Mouse (Mus musculus): ENCODE measurements at regions not wholly inside any gene's neighbourhood (a gene's known extent, or its start where the extent isn't known, plus 50 kb on each side); places are given as distances from the start of the nearest gene placed in this dataset.
A peak's percentile ranks its signal among the peaks of the same experiment; 100 is the strongest.
"Not testable (repeated sequence)": the region's sequence is repeated elsewhere in the genome, so short reads cannot be mapped to it uniquely, and the experiment has no call there.

GRCm38 (mm10) chrX:17818325-17818724 is 246.2 kb upstream of the Fundc1 start:
- WGBS = 27% methylated on average over 3 of the region's 3 CpGs
- TF ChIP-seq POLR2A (IDR thresholded peaks at IDR 0.05; ENCODE audit: borderline replicate concordance, insufficient read depth, low read length) (no peak), CTCF (IDR thresholded peaks at IDR 0.05; ENCODE audit: borderline replicate concordance, insufficient read depth, low read depth, low read length) (no peak)
- H3K27me3 ChIP-seq (ENCODE audit: control insufficient read depth, insufficient read depth, low read length) = no peaks in the 10 kb centered on the region
- H3K27ac ChIP-seq (ENCODE audit: insufficient read depth, low read length) = no peak overlapping the region
- no peak overlapping the region for H3K4me3 ChIP-seq (replicated peaks; ENCODE audit: insufficient read depth, low read depth, low read length)
- DNase-seq = peak in 1 of 2 experiments; percentile 6
- no peaks in the 10 kb centered on the region for H3K4me1 ChIP-seq (ENCODE audit: control insufficient read depth, insufficient read depth, low read length)

GRCm38 (mm10) chrX:17817651-17818050 is 245.5 kb upstream of the Fundc1 start:
- no peak overlapping the region for H3K4me3 ChIP-seq (replicated peaks; ENCODE audit: insufficient read depth, low read depth, low read length)
- no peak overlapping the region for H3K27ac ChIP-seq (ENCODE audit: insufficient read depth, low read length)
- WGBS = 63% methylated on average over 3 of the region's 3 CpGs
- DNase-seq = no peak
- H3K4me1 ChIP-seq (ENCODE audit: control insufficient read depth, insufficient read depth, low read length) = no peaks in the 10 kb centered on the region
- no peak for TF ChIP-seq CTCF (IDR thresholded peaks at IDR 0.05; ENCODE audit: borderline replicate concordance, insufficient read depth, low read depth, low read length)
- TF ChIP-seq POLR2A (IDR thresholded peaks at IDR 0.05; ENCODE audit: borderline replicate concordance, insufficient read depth, low read length) = no peak
- H3K27me3 ChIP-seq (ENCODE audit: control insufficient read depth, insufficient read depth, low read length) = no peaks in the 10 kb centered on the region

DNA sequence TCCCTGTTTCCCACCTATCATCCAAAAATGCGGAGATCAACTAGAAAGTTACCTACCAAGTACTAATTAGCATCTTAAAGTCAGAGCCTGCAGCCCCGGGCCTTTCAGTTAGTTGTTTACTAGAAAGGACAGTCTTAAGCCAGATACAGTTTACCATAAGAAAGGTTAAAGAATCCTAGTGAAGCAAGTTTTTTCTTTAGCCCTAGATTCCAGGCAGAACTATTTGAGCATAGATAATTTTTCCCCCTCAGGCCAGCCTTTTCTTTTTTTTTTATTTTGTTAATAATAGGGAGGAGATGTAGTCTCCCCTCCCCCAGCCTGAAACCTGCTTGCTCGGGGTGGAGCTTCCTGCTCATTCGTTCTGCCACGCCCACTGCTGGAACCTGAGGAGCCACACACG is 215.9 kb upstream of the Fundc1 start:
- DNase-seq = peak in 1 of 2 experiments; percentile 1
- not testable (repeated sequence) for H3K27ac ChIP-seq (ENCODE audit: insufficient read depth, low read length); H3K4me3 ChIP-seq (replicated peaks; ENCODE audit: insufficient read depth, low read depth, low read length); H3K4me1 ChIP-seq (ENCODE audit: control insufficient read depth, insufficient read depth, low read length); H3K27me3 ChIP-seq (ENCODE audit: control insufficient read depth, insufficient read depth, low read length)
- WGBS = 100% methylated on average over 2 of the region's 6 CpGs

DNA sequence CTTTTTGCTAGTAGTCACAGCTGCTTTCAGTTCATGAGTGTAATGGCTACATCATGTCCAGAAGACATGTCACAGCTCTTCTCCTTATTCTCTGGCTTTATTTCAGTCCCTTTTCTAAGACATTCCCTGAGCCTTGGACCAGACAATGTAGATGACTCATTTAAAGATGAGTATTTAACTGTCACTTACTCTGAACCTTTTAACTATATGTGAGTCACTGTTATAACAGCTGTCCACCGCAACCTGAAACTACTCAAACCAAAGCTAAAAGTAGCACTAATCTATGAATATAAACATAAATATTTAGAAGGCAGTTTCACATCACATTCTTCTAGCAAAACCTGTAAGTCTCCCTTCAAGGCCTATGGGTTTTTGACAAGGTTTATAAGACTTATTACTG is 203.8 kb upstream of the Fundc1 start:
- WGBS = 100% methylated on average over 1 of the region's 1 CpGs

GRCm38 (mm10) chrX:17752823-17753222 is 180.7 kb upstream of the Fundc1 start:
- TF ChIP-seq POLR2A (IDR thresholded peaks at IDR 0.05; ENCODE audit: borderline replicate concordance, insufficient read depth, low read length) (no peak), CTCF (IDR thresholded peaks at IDR 0.05; ENCODE audit: borderline replicate concordance, insufficient read depth, low read depth, low read length) (no peak)
- Histone ChIP-seq H3K4me3 (replicated peaks; ENCODE audit: insufficient read depth, low read depth, low read length) (no peak overlapping the region), H3K27me3 (ENCODE audit: control insufficient read depth, insufficient read depth, low read length) (no peaks in the 10 kb centered on the region), H3K4me1 (ENCODE audit: control insufficient read depth, insufficient read depth, low read length) (no peaks in the 10 kb centered on the region), H3K27ac (ENCODE audit: insufficient read depth, low read length) (no peak overlapping the region)
- WGBS = 8% methylated on average over 2 of the region's 2 CpGs
- DNase-seq = no peak

More for the DNA sequence above, 203.8 kb upstream of the Fundc1 start:
- no peak for TF ChIP-seq CTCF (IDR thresholded peaks at IDR 0.05; ENCODE audit: borderline replicate concordance, insufficient read depth, low read depth, low read length)
- TF ChIP-seq POLR2A (IDR thresholded peaks at IDR 0.05; ENCODE audit: borderline replicate concordance, insufficient read depth, low read length) = no peak
- H3K4me1 ChIP-seq (ENCODE audit: control insufficient read depth, insufficient read depth, low read length) = no peaks in the 10 kb centered on the region
- H3K27me3 ChIP-seq (ENCODE audit: control insufficient read depth, insufficient read depth, low read length) = no peaks in the 10 kb centered on the region
- no peak for DNase-seq
- no peak overlapping the region for H3K27ac ChIP-seq (ENCODE audit: insufficient read depth, low read length)
- no peak overlapping the region for H3K4me3 ChIP-seq (replicated peaks; ENCODE audit: insufficient read depth, low read depth, low read length)

GRCm38 (mm10) chrX:17751466-17751865 is 179.3 kb upstream of the Fundc1 start:
- TF ChIP-seq POLR2A (IDR thresholded peaks at IDR 0.05; ENCODE audit: borderline replicate concordance, insufficient read depth, low read length) (no peak), CTCF (IDR thresholded peaks at IDR 0.05; ENCODE audit: borderline replicate concordance, insufficient read depth, low read depth, low read length) (no peak)
- Histone ChIP-seq H3K4me3 (replicated peaks; ENCODE audit: insufficient read depth, low read depth, low read length) (no peak overlapping the region), H3K27ac (ENCODE audit: insufficient read depth, low read length) (no peak overlapping the region), H3K27me3 (ENCODE audit: control insufficient read depth, insufficient read depth, low read length) (no peaks in the 10 kb centered on the region), H3K4me1 (ENCODE audit: control insufficient read depth, insufficient read depth, low read length) (no peaks in the 10 kb centered on the region)
- no peak for DNase-seq
- 82% methylated on average over 5 of the region's 5 CpGs for WGBS

GRCm38 (mm10) chrX:17730233-17730632 is 158.1 kb upstream of the Fundc1 start:
- H3K27ac ChIP-seq (ENCODE audit: insufficient read depth, low read length) = no peak overlapping the region
- H3K4me3 ChIP-seq (replicated peaks; ENCODE audit: insufficient read depth, low read depth, low read length) = no peak overlapping the region
- no peak for DNase-seq
- TF ChIP-seq CTCF (IDR thresholded peaks at IDR 0.05; ENCODE audit: borderline replicate concordance, insufficient read depth, low read depth, low read length) (no peak), POLR2A (IDR thresholded peaks at IDR 0.05; ENCODE audit: borderline replicate concordance, insufficient read depth, low read length) (no peak)
- WGBS = 84% methylated on average over 4 of the region's 4 CpGs
- no peaks in the 10 kb centered on the region; the same call in 1 of the 2 replicates for H3K4me1 ChIP-seq (ENCODE audit: control insufficient read depth, insufficient read depth, low read length)
- H3K27me3 ChIP-seq (ENCODE audit: control insufficient read depth, insufficient read depth, low read length) = no peaks in the 10 kb centered on the region

- peak in 1 of 2 experiments; percentile 4 for DNase-seq
- Histone ChIP-seq H3K4me1 (ENCODE audit: control insufficient read depth, insufficient read depth, low read length) (no peaks in the 10 kb centered on the region; the same call in 1 of the 2 replicates), H3K27ac (ENCODE audit: insufficient read depth, low read length) (no peak overlapping the region), H3K27me3 (ENCODE audit: control insufficient read depth, insufficient read depth, low read length) (no peaks in the 10 kb centered on the region), H3K4me3 (replicated peaks; ENCODE audit: insufficient read depth, low read depth, low read length) (no peak overlapping the region)
- TF ChIP-seq POLR2A (IDR thresholded peaks at IDR 0.05; ENCODE audit: borderline replicate concordance, insufficient read depth, low read length) (no peak), CTCF (IDR thresholded peaks at IDR 0.05; ENCODE audit: borderline replicate concordance, insufficient read depth, low read depth, low read length) (no peak)
- 52% methylated on average over 5 of the region's 5 CpGs for WGBS
These were observed 153.7 kb upstream of the Fundc1 start for GRCm38 (mm10) chrX:17725780-17726220.
